Mouse (Mus musculus) intestine, embryonic 14.5 days (tissue): ENCODE measurements around the gene Pop7. TPM values are rescaled to one million over a fixed set of nuclear protein-coding genes. Genes with fewer than 3 reads are reported as not detected.

Experiments used
- ATAC-seq: fragments of 200-750 bp; cut with Nextera tagmentation; replicated peaks from 2 replicates; pipeline ENCODE4 v1.8.0; 2017; ENCODE audit warnings: low read depth, moderate number of reproducible peaks, moderate TSS enrichment, moderate library complexity; ENCODE audit not compliant: low FRiP score, low TSS enrichment
- DNase-seq: peaks from one replicate; pipeline ENCODE4 v3.0.0-alpha.2; 2018; ENCODE audit warnings: low spot score
- H3K27ac ChIP-seq: fragments of 300-500 bp; sonication (generic); 2 replicates; pipeline ENCODE4 v1.5.1; 2014; ENCODE audit warnings: low read depth, mild to moderate bottlenecking, control low read depth
- H3K27me3 ChIP-seq: fragments of 300-500 bp; sonication (generic); replicated peaks from 2 replicates; pipeline ENCODE4 v1.6.1; 2014; ENCODE audit warnings: low read length, control low read depth; ENCODE audit not compliant: control insufficient read depth, insufficient read depth
- H3K36me3 ChIP-seq: fragments of 300-500 bp; sonication (generic); 2 replicates; pipeline ENCODE4 v1.6.1; 2014; ENCODE audit warnings: low read length, control low read depth; ENCODE audit not compliant: control insufficient read depth, insufficient read depth
- H3K4me1 ChIP-seq: fragments of 300-500 bp; sonication (generic); replicated peaks from 2 replicates; pipeline ENCODE4 v1.6.1; 2014; ENCODE audit warnings: low read length, control low read depth, mixed read lengths; ENCODE audit not compliant: control insufficient read depth, insufficient read depth
- H3K4me2 ChIP-seq: fragments of 300-500 bp; sonication (generic); 2 replicates; pipeline ENCODE4 v1.6.1; 2014; ENCODE audit warnings: low read length
- H3K4me3 ChIP-seq: fragments of 300-500 bp; sonication (generic); 2 replicates; pipeline ENCODE4 v1.5.1; 2014; ENCODE audit warnings: low read depth, low read length, control low read depth, mixed read lengths
- H3K9ac ChIP-seq: fragments of 300-500 bp; sonication (generic); 2 replicates; pipeline ENCODE4 v1.6.1; 2014; ENCODE audit warnings: mild to moderate bottlenecking, low read length
- H3K9me3 ChIP-seq: fragments of 300-500 bp; sonication (generic); 2 replicates; pipeline ENCODE4 v1.6.1; 2016; ENCODE audit warnings: low read length, control low read depth; ENCODE audit not compliant: control insufficient read depth
- whole genome bisulfite sequencing: fragments of 180-500 bp; shearing (Covaris S2); extraction: QIAGEN DNeasy Blood & Tissue Kit; methylation state at CpG from one replicate; pipeline ENCODE4 v1.1.7; 2014; 5-methylcytosine and 5-hydroxymethylcytosine counted together
- polyA plus RNA-seq: library from polyadenylated mRNA; unstranded; fragments of >200 nt; fragmentation: Nextera tagmentation; extraction: Ambion mirVana; gene quantifications from 2 replicates; pipeline ENCODE4 v1.2.1, GENCODE M21; 2014

Pop7 gene
- polyA plus RNA-seq, 1 experiment from 2014 or later, result 65.1 TPM

- WGBS, result 78% methylated on average over 11 of the region's 11 CpGs
- peaks cover 20% of the 10 kb centered on the region for H3K4me1 ChIP-seq
- no peaks in the 10 kb centered on the region for H3K27me3 ChIP-seq
- no peak overlapping the region for H3K4me3 ChIP-seq
- DNase-seq (no peak), ATAC-seq (no peak)
- H3K9ac ChIP-seq, result no peak overlapping the region
- H3K27ac ChIP-seq, result no peak overlapping the region
- H3K9me3 ChIP-seq, result no peaks in the 10 kb centered on the region
- H3K4me2 ChIP-seq, result no peak overlapping the region
- peaks cover 10% of the 10 kb centered on the region; the same call in 1 of the 2 replicates for H3K36me3 ChIP-seq
Measured at GRCm38 (mm10) chr5:137512847-137513794, 10.8 kb upstream of the Pop7 start.

- Histone ChIP-seq H3K27me3 (no peaks in the 10 kb centered on the region), H3K9ac (peak overlapping the region; percentile 97; the same call in 1 of the 2 replicates), H3K36me3 (no peaks in the 10 kb centered on the region), H3K4me3 (peak overlapping the region; percentile 96), H3K4me2 (peak overlapping the region; percentile 72), H3K27ac (no peak overlapping the region), H3K9me3 (no peaks in the 10 kb centered on the region), H3K4me1 (peaks cover 20% of the 10 kb centered on the region)
- no peak for DNase-seq
- WGBS, result 49% methylated on average over 3 of the region's 3 CpGs
- no peak for ATAC-seq
Measured at GRCm38 (mm10) chr5:137511706-137512105, 9.4 kb upstream of the Pop7 start.

DNA sequence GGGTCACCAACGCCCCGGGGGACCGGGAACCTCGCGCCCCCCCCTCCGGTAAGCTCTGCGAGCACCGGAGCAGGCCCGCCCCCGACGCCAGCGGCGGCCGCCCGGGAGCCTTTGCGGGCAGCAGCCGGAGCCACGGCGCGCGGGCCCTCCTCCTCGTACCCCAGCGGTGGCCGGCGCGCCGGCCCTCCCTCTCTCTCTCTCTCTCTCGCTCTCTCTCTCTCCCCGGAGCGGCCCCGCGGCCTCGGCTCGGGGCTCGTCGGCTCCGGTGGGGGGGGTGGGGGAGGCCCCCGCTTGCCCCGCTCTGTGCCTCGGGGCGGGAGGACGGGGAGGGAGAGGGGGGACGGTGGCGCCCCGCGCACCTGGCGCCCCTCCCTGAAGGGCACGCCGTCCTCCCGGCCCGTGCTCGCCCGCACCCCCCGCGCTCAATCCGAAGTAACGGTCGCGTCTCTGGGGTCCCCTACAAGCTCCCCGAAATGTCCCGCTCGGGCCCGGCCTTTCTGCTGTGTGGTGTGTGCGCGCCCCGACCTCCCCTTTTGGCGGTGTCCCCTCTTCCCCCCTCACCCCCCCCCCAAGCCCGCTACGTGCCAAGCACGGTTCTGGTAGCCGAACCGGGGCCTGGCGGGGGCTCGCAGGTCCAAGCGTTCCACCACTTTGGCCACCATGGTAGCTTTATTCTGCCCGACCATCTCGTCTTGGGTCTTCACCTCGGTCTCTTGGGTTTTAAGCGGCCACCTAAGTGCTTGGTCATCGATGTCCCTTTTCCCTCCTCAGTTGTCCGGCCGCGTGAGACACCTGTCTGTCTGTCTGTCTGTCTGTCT, 8.5 kb upstream of the Pop7 start:
- ATAC-seq, result peak; percentile 41; the same call in 1 of the 2 replicates

GRCm38 (mm10) chr5:137510014-137510501, 7.7 kb upstream of the Pop7 start:
- 2% methylated on average over 51 of the region's 52 CpGs for WGBS
- peak overlapping the region; percentile 96 for H3K4me3 ChIP-seq
- H3K27me3 ChIP-seq, result no peaks in the 10 kb centered on the region
- H3K4me1 ChIP-seq, result peaks cover 20% of the 10 kb centered on the region
- H3K4me2 ChIP-seq, result peak overlapping the region; percentile 72
- peak overlapping the region; percentile 97 for H3K9ac ChIP-seq
- H3K36me3 ChIP-seq, result no peaks in the 10 kb centered on the region
- H3K9me3 ChIP-seq, result no peaks in the 10 kb centered on the region
- H3K27ac ChIP-seq, result peak overlapping the region; percentile 83
- ATAC-seq (peak; percentile 83), DNase-seq (peak; percentile 90)

More for the DNA sequence above, 8.5 kb upstream of the Pop7 start:
- H3K4me1 ChIP-seq, result peaks cover 20% of the 10 kb centered on the region
- peak overlapping the region; percentile 72 for H3K4me2 ChIP-seq
- no peak for DNase-seq
- no peaks in the 10 kb centered on the region for H3K27me3 ChIP-seq
- H3K4me3 ChIP-seq, result peak overlapping the region; percentile 96
- H3K9ac ChIP-seq, result peak overlapping the region; percentile 97
- no peaks in the 10 kb centered on the region for H3K36me3 ChIP-seq
- peak overlapping the region; percentile 83 for H3K27ac ChIP-seq
- 1% methylated on average over 56 of the region's 83 CpGs for WGBS
- H3K9me3 ChIP-seq, result no peaks in the 10 kb centered on the region

GRCm38 (mm10) chr5:137504041-137504440, 1.7 kb upstream of the Pop7 start:
- H3K4me1 ChIP-seq, result peaks cover 10% of the 10 kb centered on the region
- 81% methylated on average over 6 of the region's 6 CpGs for WGBS

DNA sequence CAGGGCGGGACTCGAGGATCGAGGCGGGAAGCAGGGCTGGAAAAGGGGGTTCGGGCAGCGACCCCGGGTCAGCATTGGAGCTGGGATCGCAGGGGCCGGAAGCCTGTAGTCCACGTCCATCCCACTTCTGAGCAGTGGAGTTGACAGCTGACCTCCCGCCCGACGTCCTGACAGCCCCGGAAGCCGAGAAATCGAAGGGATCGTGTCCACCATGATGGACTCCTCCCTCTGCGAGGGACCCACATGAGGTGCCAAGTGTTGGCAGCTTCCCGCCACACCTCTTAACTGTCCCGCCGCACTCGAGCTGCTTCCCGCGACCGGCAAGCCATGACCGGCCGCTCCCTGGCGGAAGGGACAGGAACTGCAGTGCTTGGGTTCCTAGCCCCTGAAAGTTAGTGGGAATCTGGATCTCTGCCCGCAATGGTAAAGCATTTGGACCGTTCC, 371 bp upstream of the Pop7 start:
- H3K36me3 ChIP-seq, result 0 out of 2 replicates have a peak, but pooled peaks cover 5% of the 10 kb centered on the region
- peak overlapping the region; percentile 62 for H3K4me3 ChIP-seq
- WGBS, result 0% methylated on average over 30 of the region's 30 CpGs
- DNase-seq (no peak), ATAC-seq (peak; percentile 87)
- no peaks in the 10 kb centered on the region for H3K9me3 ChIP-seq
- H3K27me3 ChIP-seq, result no peaks in the 10 kb centered on the region
- H3K9ac ChIP-seq, result peak overlapping the region; percentile 55
- peak overlapping the region; percentile 97 for H3K27ac ChIP-seq
- peak overlapping the region; percentile 54 for H3K4me2 ChIP-seq
- H3K4me1 ChIP-seq, result peaks cover 10% of the 10 kb centered on the region

More at GRCm38 (mm10) chr5:137504041-137504440, 1.7 kb upstream of the Pop7 start:
- no peak overlapping the region for H3K4me2 ChIP-seq
- H3K27me3 ChIP-seq, result no peaks in the 10 kb centered on the region
- 0 out of 2 replicates have a peak, but pooled peaks cover 5% of the 10 kb centered on the region for H3K36me3 ChIP-seq
- no peak overlapping the region for H3K9ac ChIP-seq
- H3K9me3 ChIP-seq, result no peaks in the 10 kb centered on the region
- no peak overlapping the region for H3K27ac ChIP-seq
- no peak overlapping the region for H3K4me3 ChIP-seq
- DNase-seq (no peak), ATAC-seq (no peak)

GRCm38 (mm10) chr5:137500186-137500585, 2.1 kb downstream of the Pop7 start:
- no peak overlapping the region for H3K9ac ChIP-seq
- H3K4me2 ChIP-seq, result no peak overlapping the region
- no peak overlapping the region for H3K4me3 ChIP-seq
- H3K4me1 ChIP-seq, result peaks cover 10% of the 10 kb centered on the region
- H3K27me3 ChIP-seq, result no peaks in the 10 kb centered on the region
- H3K36me3 ChIP-seq, result 0 out of 2 replicates have a peak, but pooled peaks cover 5% of the 10 kb centered on the region
- DNase-seq (no peak), ATAC-seq (no peak)
- no peaks in the 10 kb centered on the region for H3K9me3 ChIP-seq
- 91% methylated on average over 7 of the region's 7 CpGs for WGBS
- H3K27ac ChIP-seq, result no peak overlapping the region

DNA sequence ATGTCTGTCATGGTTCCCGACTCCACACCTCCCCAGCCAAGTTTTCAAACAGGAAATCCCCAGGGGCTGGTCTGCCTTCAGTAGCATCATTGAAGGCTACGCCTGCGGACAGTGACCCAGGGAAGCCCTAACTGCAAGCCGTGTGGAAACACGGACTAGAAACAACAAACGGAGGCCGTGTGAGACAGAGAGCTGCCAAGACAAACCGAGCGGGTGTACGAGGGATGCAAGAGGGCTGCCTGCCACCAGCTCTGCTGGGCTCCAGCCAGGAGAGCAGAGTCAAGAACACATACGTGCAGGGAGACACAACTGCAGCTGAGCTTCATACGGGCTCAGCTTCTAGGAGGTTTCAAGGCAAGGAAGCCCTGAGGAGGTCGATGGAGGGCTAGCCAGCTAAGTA, 8.5 kb downstream of the Pop7 start:
- Histone ChIP-seq H3K4me3 (no peak overlapping the region), H3K4me2 (no peak overlapping the region), H3K27ac (no peak overlapping the region), H3K4me1 (no peaks in the 10 kb centered on the region), H3K9ac (no peak overlapping the region), H3K9me3 (no peaks in the 10 kb centered on the region), H3K27me3 (no peaks in the 10 kb centered on the region), H3K36me3 (no peaks in the 10 kb centered on the region)
- WGBS, result 72% methylated on average over 13 of the region's 13 CpGs
- DNase-seq, result no peak
- ATAC-seq, result no peak
